Mouse (Mus musculus): ENCODE measurements around the gene Slc22a2. TPM values are rescaled to one million over a fixed set of nuclear protein-coding genes. Genes with fewer than 3 reads are reported as not detected.
"Not testable (repeated sequence)": the region's sequence is repeated elsewhere in the genome, so short reads cannot be mapped to it uniquely, and the experiment has no call there.

The Slc22a2 gene
- under 1 TPM; 0.16 to 0.26 TPM for total RNA-seq (2021)
- long read RNA-seq, experiment 1, partial matches to known transcripts = 1 of 1 reads
- long read RNA-seq, experiment 1, other reads (novel, unspliced or antisense) = 0 of 1 reads
- long read RNA-seq, experiment 2, partial matches to known transcripts = 0 of 1 reads
- long read RNA-seq, experiment 2, other reads (novel, unspliced or antisense) = 1 of 1 reads

- no peak for DNase-seq
These were observed at the start of gene Slc22a2 for GRCm38 (mm10) chr17:12583991-12584390. Gene Slc22a2 (plus strand): TSS chr17:12584132.

- peak; percentile 73 to 84 for DNase-seq
These were observed 49.4 kb upstream of the Slc22a2 start for GRCm38 (mm10) chr17:12534353-12535145.

GRCm38 (mm10) chr17:12562215-12562614, 21.7 kb upstream of the Slc22a2 start:
- no peak for DNase-seq

DNA sequence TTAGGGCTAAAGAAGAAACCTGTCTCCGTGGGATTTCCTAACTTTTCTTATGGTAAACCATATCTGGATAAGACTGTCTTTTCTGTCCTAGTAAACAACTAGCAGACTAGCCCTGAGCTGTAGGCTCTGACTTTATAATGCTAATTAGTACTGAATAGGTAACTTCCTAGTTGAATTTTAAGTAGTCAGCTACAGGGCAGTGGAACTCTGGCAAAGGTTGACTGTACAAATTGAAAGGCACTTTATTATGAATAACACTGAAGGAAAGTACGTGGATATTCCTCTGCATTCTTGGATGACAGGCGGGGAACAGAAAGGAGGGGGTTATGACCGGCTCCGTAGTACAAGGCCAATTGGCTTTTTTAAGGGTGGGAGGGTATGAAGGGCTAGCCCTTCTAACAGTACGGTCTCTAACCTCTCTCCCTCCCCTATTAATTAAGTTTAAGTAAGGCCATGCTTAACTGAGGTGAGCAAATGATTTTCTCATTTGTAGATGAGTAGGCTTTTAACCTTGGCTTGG, 19.4 kb upstream of the Slc22a2 start:
- not testable (repeated sequence) for DNase-seq

GRCm38 (mm10) chr17:12565443-12565842, 18.5 kb upstream of the Slc22a2 start:
- DNase-seq = no peak

GRCm38 (mm10) chr17:12571316-12571715, 12.6 kb upstream of the Slc22a2 start:
- peak; percentile 62 to 66 for DNase-seq

DNA sequence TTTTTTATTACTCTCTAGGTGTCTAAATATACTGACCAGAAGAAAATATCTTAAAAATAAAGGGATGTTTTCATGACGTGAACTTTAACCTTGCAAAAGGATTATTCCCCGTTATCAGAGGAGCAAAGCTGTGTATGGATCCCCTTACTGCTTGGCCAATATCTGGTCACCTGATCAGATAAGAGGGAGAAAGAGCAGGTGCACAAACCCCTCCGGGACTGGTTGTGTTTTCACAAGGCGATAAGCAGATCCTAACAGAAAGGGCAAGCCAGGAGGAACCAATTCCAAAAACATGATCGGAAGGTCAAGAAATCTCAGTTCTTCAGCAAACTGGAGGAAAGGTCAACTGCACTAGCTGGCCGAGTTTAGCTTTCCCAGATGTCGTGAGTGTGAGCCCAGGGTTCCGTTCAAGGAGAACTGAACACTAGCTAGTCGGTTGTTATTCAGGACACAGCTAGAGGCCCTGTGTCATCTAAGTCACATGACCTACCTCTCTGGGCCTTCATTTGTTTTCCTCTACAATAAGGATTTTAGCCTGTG, 11.9 kb upstream of the Slc22a2 start:
- no peak for DNase-seq

- no peak for DNase-seq
These were observed 8.5 kb upstream of the Slc22a2 start for GRCm38 (mm10) chr17:12575391-12575790.

DNA sequence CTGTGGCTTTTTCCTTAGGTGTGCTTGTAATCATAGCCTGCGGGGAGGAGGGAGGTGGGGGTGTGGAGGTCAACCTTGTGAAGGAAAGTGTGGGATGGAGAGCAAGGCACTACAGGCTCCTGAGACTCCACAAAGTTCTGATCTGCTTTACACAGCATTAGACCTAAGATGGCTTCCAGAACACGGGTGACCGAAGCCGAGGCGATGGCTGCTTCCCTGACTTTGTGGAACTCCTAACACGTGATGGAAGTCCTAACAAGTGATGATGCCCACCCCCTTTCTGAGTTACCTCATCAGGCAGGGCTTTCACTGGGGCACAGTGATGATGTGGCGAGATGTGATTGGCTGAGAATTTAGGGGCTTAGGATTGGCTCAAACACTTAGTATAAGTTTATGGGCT, 6.8 kb upstream of the Slc22a2 start:
- DNase-seq = no peak

DNA sequence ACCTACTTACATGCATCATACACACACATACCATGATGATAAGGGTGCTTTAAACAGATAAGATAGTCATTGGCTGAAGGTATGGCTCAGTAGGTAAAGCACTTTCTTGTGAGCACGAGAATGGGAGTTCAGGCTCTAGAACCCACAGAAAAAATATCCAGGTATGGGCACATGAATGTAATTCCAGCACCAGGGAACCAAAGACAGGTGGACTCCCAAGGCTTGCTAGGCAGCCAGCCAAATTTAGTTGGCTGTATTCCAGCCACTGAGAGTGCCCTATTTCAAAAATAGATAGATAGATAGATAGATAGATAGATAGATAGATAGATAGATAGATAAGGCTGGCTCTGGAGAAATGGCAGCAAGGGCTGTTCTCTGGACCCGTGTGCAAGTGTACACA, 1.4 kb downstream of the Slc22a2 start:
- DNase-seq = no peak

GRCm38 (mm10) chr17:12586966-12587365, 3.0 kb downstream of the Slc22a2 start:
- DNase-seq = no peak

DNA sequence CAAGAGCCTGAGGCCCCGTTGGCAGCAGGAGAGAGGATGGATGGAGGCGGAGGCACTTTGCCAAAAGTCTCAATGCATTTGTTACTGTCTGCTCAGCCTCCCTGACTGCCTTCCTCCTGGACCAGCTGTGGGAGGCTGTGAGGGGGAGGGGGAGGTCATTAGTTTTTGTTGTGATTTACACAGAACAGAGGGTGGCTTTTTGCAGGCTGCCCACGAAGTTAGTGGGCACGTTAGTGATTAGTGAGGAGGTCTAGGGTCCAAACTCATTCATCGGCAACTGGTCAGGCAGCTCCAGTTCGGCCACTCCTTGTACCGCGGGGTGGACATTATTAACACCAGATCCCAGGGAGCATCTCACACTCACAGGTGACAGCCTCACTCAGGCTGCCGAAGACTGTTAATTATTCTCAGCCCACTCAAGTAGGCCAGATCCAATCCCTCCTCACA, 4.9 kb downstream of the Slc22a2 start:
- DNase-seq = peak in 1 of 2 experiments; percentile 20

- DNase-seq = no peak
These were observed 7.1 kb downstream of the Slc22a2 start for GRCm38 (mm10) chr17:12590911-12591625.

GRCm38 (mm10) chr17:12595846-12596515, 12.0 kb downstream of the Slc22a2 start:
- DNase-seq = no peak

DNA sequence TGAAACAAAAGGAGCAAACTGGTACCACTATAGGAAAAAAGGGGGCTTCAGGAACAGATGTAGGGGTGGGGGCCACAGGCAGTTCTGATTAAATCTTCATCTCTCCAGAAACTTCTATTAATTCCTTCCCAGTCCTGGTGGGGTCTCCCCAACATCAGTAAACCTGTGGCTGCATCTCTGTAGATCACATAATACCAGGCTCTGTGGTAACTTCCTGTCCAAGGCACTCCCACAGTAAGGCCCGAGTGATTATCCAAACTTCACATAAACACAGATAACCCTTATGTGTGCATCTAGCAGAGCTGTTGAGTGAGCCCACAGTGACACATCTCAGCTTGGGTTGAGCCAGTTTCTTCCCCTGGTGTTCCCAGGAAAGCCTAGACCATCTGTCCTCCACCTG, 22.7 kb downstream of the Slc22a2 start:
- no peak for DNase-seq

DNA sequence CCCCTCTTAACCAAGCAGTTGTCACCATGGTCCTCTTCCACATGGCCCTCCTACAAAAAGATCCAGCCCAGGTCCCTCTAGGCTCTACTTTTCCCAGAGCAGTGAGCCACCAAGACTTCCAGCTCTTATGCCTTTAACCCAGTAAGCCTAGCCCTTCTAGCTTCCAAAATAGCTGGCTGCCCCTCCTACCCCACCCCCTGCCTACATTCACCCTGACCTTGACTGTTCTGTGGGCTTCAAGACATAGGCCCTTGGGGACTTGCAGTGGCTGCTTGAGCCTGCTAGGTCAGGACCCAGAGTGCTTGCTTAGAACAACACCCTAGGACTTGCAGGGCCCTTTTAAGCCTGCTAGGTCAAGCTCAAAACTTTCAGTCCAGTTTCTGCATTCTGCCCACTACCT, 23.3 kb downstream of the Slc22a2 start:
- DNase-seq = no peak

GRCm38 (mm10) chr17:12614511-12615385, 30.8 kb downstream of the Slc22a2 start:
- DNase-seq = no peak

DNA sequence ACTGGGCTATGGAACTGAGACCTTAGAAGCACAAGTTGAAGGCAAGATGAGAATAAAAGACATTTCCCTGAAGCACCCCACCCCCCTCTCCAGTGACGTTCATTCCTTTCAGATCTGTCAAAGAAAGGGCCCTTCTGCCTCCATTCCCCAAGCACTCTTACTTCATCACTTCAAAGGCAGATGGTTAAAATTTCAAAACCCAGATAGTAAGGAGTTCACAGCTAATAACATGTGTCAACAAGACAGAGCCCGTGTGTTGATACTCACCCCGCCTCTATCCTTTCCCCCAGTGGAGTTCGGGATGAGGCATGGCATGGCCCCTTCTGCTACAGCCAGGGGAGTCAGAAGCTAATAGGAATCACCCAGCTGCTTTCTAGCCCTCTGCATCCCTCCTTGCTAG, 31.5 kb downstream of the Slc22a2 start:
- no peak for DNase-seq

GRCm38 (mm10) chr17:12619641-12620040, 35.7 kb downstream of the Slc22a2 start:
- DNase-seq = no peak

GRCm38 (mm10) chr17:12627983-12628382, 44.1 kb downstream of the Slc22a2 start:
- DNase-seq = no peak

Measured in adrenal gland, postnatal 36 days (tissue).